Mouse (Mus musculus): ENCODE results near the gene Cbx4.

GRCm38 (mm10) chr11:119075805-119076204 is 10.2 kb downstream of the Cbx4 start:
- TF ChIP-seq POLR2A (IDR thresholded peaks at IDR 0.05; ENCODE audit: low read depth, low read length) (no peak), CTCF (IDR thresholded peaks at IDR 0.05; ENCODE audit: extremely low read depth, insufficient read depth, insufficient read length, insufficient replicate concordance) (no peak)

Measured in spleen, adult 2 months (tissue).